Mouse (Mus musculus): ENCODE measurements around the gene Zfp691. TPM values are rescaled to one million over a fixed set of nuclear protein-coding genes. Genes with fewer than 3 reads are reported as not detected.

Zfp691 gene
- total RNA-seq (2014; fragmentation: Nextera tagmentation) (44.4 and 47.3 TPM in 2 replicates), total RNA-seq (2017) (6.5 and 8.1 TPM in 2 replicates)

- ATAC-seq (replicated peaks; ENCODE audit: low FRiP score, low TSS enrichment, poor library complexity, severe bottlenecking): peak; percentile 97
Measured at GRCm38 (mm10) chr4:119173851-119174453, at the start of gene Zfp691. TSS of gene Zfp691 (minus strand) at chr4:119174195.

- peak; percentile 87 for ATAC-seq (replicated peaks; ENCODE audit: low FRiP score, low TSS enrichment, poor library complexity, severe bottlenecking)
Measured at GRCm38 (mm10) chr4:119223696-119224095, 49.7 kb upstream of the Zfp691 start.

- 0 out of 2 replicates have a peak, but pooled peaks have one; percentile 51 for ATAC-seq (replicated peaks; ENCODE audit: low FRiP score, low TSS enrichment, poor library complexity, severe bottlenecking)
Measured at GRCm38 (mm10) chr4:119218169-119218568, 44.2 kb upstream of the Zfp691 start, which contains the start of gene Tmem269. TSS of gene Tmem269 (minus strand) at chr4:119218217.

GRCm38 (mm10) chr4:119216667-119217066 is 42.7 kb upstream of the Zfp691 start:
- ATAC-seq (replicated peaks; ENCODE audit: low FRiP score, low TSS enrichment, poor library complexity, severe bottlenecking): no peak

GRCm38 (mm10) chr4:119204672-119205071 is 30.7 kb upstream of the Zfp691 start:
- ATAC-seq (replicated peaks; ENCODE audit: low FRiP score, low TSS enrichment, poor library complexity, severe bottlenecking): peak; percentile 87

GRCm38 (mm10) chr4:119198105-119198504 is 24.1 kb upstream of the Zfp691 start:
- ATAC-seq (replicated peaks; ENCODE audit: low FRiP score, low TSS enrichment, poor library complexity, severe bottlenecking): 0 out of 2 replicates have a peak, but pooled peaks have one; percentile 27

- ATAC-seq (replicated peaks; ENCODE audit: low FRiP score, low TSS enrichment, poor library complexity, severe bottlenecking): no peak
Measured at GRCm38 (mm10) chr4:119195582-119196320, 21.8 kb upstream of the Zfp691 start.

GRCm38 (mm10) chr4:119194909-119195581 is 21.1 kb upstream of the Zfp691 start, which contains the start of gene Svbp:
TSS of gene Svbp (plus strand) at chr4:119195306.
- peak; percentile 48 for ATAC-seq (replicated peaks; ENCODE audit: low FRiP score, low TSS enrichment, poor library complexity, severe bottlenecking)

- no peak for ATAC-seq (replicated peaks; ENCODE audit: low FRiP score, low TSS enrichment, poor library complexity, severe bottlenecking)
Measured at GRCm38 (mm10) chr4:119192757-119193156, 18.8 kb upstream of the Zfp691 start.

GRCm38 (mm10) chr4:119191273-119191672 is 17.3 kb upstream of the Zfp691 start:
- ATAC-seq (replicated peaks; ENCODE audit: low FRiP score, low TSS enrichment, poor library complexity, severe bottlenecking): no peak

GRCm38 (mm10) chr4:119190618-119191017 is 16.6 kb upstream of the Zfp691 start:
- peak; percentile 68 for ATAC-seq (replicated peaks; ENCODE audit: low FRiP score, low TSS enrichment, poor library complexity, severe bottlenecking)

GRCm38 (mm10) chr4:119189864-119190263 is 15.9 kb upstream of the Zfp691 start, which contains the start of gene Ermap:
TSS of gene Ermap (minus strand) at chr4:119190011.
- ATAC-seq (replicated peaks; ENCODE audit: low FRiP score, low TSS enrichment, poor library complexity, severe bottlenecking): peak; percentile 77

- ATAC-seq (replicated peaks; ENCODE audit: low FRiP score, low TSS enrichment, poor library complexity, severe bottlenecking): no peak
Measured at GRCm38 (mm10) chr4:119189392-119189791, 15.4 kb upstream of the Zfp691 start.

GRCm38 (mm10) chr4:119188060-119188785 is 14.2 kb upstream of the Zfp691 start:
- peak; percentile 63 for ATAC-seq (replicated peaks; ENCODE audit: low FRiP score, low TSS enrichment, poor library complexity, severe bottlenecking)

GRCm38 (mm10) chr4:119185771-119186170 is 11.8 kb upstream of the Zfp691 start:
- ATAC-seq (replicated peaks; ENCODE audit: low FRiP score, low TSS enrichment, poor library complexity, severe bottlenecking): no peak

- ATAC-seq (replicated peaks; ENCODE audit: low FRiP score, low TSS enrichment, poor library complexity, severe bottlenecking): no peak
Measured at GRCm38 (mm10) chr4:119183525-119183924, 9.5 kb upstream of the Zfp691 start.

GRCm38 (mm10) chr4:119181456-119181855 is 7.5 kb upstream of the Zfp691 start:
- ATAC-seq (replicated peaks; ENCODE audit: low FRiP score, low TSS enrichment, poor library complexity, severe bottlenecking): no peak

- no peak for ATAC-seq (replicated peaks; ENCODE audit: low FRiP score, low TSS enrichment, poor library complexity, severe bottlenecking)
Measured at GRCm38 (mm10) chr4:119180133-119180707, 6.2 kb upstream of the Zfp691 start.

GRCm38 (mm10) chr4:119178331-119178730 is 4.3 kb upstream of the Zfp691 start:
- ATAC-seq (replicated peaks; ENCODE audit: low FRiP score, low TSS enrichment, poor library complexity, severe bottlenecking): no peak

Measured in megakaryocyte-erythroid progenitor cell, adult 5-6 weeks (primary cell).